Mouse (Mus musculus): Measurements from ENCODE around the gene Slc39a5.

Gene Slc39a5

GRCm38 (mm10) chr10:128401056-128401455 lies at the start of gene Slc39a5:
Slc39a5 (minus strand) TSS chr10:128401229.
- DNase-seq, result no peak

DNA sequence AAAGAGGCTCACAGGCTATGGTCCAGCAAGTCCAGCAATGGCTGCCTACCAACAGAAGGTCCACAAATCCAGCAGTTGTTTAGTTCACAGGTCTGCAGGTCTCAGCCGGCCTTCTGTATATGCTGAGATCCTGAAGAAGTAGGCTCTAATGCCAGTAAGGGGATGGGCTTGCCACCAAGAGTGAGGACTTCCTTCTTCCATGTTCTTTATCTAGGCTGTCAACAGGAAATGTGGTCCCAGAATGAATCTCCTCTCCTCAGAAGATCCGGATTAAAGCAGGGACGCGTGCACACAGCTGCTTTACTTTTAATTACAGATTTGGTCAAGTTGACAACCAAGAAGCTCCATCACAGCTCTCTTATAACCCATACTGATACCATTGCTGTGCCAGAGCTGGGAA lies 44.4 kb upstream of the Slc39a5 start:
- no peak for DNase-seq

GRCm38 (mm10) chr10:128444354-128444753 lies 43.3 kb upstream of the Slc39a5 start:
- DNase-seq, result no peak

GRCm38 (mm10) chr10:128442718-128443117 lies 41.7 kb upstream of the Slc39a5 start:
- DNase-seq, result no peak

DNA sequence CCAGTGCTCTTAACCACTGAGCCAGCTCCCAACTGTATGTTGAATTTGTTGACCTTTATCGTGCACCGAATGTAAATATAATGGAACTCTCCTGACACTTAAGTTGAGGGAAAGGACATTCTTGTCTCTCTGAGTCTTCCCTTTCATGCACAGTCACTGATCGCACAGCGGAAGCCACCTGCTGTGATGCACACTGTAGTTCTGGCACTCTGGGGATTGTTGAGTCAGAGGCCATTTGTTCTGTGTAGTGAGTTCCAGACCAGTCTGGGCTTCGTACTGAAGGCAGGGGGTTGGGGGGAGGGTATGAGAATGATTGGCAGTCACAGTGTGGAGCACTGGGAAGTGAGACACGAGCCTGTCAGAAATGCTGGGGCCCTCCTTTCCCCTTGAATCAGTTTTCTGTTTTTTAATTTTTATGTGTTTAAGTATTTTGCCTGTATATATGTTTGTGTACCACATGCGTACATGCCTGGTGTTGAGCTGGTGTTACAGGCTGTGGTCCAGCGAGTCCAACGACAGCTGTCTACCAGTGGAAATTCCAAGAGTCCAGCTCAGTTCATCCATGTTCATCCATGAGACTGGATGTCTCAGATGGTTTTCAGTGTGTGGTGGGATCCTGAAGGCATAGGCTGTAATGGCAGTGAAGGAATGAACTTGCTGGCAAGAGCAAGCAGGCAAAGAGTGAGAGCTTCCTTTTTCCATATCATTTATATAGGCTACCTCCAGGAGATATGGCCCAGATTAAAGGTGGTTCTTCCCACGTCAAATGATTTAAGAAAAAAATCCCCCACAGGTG lies 40.5 kb upstream of the Slc39a5 start:
- DNase-seq, result no peak

- no peak for DNase-seq
Observed at GRCm38 (mm10) chr10:128440407-128440806, 39.4 kb upstream of the Slc39a5 start.

- peak; percentile 64 for DNase-seq
Observed at GRCm38 (mm10) chr10:128438675-128439279, 37.7 kb upstream of the Slc39a5 start.

DNA sequence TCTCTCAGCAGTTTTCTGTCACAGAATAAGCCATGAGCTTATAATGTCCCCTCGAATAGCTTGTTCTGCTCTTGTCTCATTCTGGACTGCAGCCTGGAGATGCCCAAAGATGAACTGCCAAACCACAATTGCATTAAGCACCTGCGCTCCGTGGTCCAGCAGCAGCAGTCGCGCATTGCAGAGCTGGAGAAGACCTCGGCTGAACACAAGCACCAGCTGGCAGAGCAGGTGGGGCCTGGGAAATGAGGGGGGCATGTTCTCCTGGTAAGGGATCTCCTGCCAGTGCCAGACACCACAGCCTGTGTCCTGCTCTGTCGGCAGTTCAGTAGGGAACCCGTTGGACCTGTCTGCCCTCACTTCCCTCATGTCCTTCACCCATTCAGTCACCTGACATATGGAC lies 35.3 kb upstream of the Slc39a5 start:
- no peak for DNase-seq

GRCm38 (mm10) chr10:128435873-128436272 lies 34.8 kb upstream of the Slc39a5 start:
- DNase-seq, result no peak

- DNase-seq, result no peak
Observed at GRCm38 (mm10) chr10:128435186-128435823, 34.3 kb upstream of the Slc39a5 start.

DNA sequence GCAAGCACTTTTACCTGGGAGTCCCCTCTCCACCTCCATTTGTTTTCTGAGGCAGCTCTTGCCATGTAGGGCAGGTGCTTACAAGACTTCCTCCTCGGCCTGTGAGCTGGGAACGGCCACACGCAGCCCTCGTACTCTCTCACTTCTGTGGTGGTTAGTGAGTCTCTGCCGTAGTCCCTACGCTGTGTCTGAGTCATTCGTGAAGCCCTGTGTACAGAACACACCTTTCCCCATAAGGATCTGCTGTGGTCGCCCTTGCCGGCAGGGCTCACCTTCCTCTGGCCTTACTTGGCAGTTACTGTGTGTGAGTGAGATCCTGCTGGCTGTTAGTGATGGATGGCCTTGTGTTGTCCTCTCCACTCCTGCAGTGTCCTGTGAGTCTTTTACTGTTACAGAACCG lies 33.7 kb upstream of the Slc39a5 start:
- DNase-seq, result no peak

DNA sequence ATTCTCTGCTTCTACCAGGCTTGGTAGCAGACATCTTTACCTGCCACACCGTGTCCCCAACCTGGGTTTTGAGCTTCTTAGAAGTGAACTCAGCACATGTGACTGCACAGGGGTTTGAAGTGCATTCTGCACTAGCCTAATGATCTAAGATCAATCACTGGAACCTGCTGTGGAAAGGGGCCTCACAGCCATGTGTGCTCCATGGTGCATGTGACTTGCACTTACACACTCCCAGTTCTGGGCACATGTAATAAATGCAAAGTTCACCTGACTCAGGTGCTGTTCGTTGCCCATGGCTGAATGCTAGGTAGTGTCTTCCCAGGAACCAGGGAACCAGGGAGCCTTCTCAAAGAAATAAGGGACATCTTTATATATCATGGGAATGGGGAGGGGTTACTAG lies 32.4 kb upstream of the Slc39a5 start:
- no peak for DNase-seq

DNA sequence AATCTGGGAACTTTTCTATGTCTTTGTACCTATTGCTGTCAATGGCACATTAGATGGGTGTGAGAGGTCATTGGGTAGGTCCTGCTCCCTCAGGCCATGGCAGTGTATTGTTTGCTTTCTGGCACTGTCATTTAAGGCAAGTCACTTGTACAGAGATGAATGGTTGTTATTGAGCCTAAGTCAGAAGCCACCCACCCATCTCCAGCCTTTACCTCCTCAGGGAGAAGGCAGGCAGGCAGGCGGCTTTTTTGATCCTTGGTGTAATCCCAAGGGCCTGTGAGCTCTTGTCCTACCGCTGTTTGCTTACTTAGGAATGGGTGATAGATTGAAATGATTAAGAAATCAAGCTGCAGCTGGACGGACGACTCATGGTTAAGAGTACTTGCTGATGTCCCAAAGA lies 28.4 kb upstream of the Slc39a5 start:
- no peak for DNase-seq

DNA sequence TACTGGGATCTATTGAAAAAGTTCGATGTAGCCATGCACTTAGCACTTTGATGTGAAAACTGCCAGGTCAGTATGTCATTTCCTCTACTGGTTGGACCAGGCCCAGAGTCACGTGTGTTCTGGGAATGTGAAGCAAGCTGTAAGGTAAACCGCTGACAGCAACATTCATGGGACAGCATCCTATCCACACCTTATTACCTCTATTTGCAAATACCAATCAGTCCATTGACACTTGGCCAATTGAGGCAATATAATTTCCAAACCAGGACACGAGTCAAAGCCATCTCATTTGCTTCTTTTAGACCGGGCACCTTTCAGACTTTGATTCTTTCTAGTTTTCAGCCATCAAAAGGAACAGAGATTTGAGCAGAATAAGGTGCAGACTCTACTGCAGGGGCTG lies 28.0 kb upstream of the Slc39a5 start:
- DNase-seq, result no peak

- DNase-seq, result no peak
Observed at GRCm38 (mm10) chr10:128425260-128425659, 24.2 kb upstream of the Slc39a5 start.

- no peak for DNase-seq
Observed at GRCm38 (mm10) chr10:128424604-128425003, 23.6 kb upstream of the Slc39a5 start.

GRCm38 (mm10) chr10:128422426-128422825 lies 21.4 kb upstream of the Slc39a5 start:
- DNase-seq, result no peak

DNA sequence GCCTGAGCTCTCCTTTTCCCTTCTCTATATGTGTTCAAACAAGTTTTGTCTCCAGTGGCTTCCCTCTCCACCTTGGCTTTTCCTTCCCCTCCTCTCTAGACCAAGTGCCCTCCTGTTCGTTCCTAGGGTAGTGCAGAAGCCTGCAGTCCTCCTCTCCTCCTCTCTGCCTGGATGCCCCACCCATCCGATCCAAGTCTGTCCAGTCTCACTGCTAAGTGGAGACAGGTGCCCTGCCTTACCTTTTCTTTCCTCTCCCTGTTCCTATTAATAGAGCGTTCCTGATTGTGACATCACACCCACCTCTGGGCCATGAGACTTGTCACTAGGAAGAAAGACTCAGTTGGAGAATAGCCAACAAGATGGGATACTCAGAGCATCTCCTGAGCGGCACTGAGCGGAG lies 13.8 kb upstream of the Slc39a5 start:
- no peak for DNase-seq

- no peak for DNase-seq
Observed at GRCm38 (mm10) chr10:128413076-128413475, 12.0 kb upstream of the Slc39a5 start.

DNA sequence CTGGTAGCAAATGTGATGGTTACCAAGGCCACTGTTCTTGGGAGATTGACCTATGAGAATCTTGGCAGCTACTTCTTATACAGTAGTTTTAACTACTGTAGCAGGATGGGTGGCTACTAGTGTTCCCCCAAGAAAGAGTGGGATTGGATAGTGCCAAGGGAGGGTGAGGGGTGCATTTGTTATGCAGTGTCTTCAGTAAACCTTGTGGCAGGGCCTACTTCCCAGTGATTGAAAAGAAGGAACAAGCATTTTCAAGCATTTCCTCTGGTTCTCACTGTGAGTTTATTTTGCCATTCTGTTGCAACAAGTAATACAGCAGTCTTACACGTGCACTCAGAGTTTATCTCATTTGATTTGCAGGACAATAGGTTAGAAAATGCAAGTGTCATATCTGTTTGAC lies 11.5 kb upstream of the Slc39a5 start:
- DNase-seq, result no peak

- DNase-seq, result no peak
Observed at GRCm38 (mm10) chr10:128412055-128412381, 11.0 kb upstream of the Slc39a5 start.

DNA sequence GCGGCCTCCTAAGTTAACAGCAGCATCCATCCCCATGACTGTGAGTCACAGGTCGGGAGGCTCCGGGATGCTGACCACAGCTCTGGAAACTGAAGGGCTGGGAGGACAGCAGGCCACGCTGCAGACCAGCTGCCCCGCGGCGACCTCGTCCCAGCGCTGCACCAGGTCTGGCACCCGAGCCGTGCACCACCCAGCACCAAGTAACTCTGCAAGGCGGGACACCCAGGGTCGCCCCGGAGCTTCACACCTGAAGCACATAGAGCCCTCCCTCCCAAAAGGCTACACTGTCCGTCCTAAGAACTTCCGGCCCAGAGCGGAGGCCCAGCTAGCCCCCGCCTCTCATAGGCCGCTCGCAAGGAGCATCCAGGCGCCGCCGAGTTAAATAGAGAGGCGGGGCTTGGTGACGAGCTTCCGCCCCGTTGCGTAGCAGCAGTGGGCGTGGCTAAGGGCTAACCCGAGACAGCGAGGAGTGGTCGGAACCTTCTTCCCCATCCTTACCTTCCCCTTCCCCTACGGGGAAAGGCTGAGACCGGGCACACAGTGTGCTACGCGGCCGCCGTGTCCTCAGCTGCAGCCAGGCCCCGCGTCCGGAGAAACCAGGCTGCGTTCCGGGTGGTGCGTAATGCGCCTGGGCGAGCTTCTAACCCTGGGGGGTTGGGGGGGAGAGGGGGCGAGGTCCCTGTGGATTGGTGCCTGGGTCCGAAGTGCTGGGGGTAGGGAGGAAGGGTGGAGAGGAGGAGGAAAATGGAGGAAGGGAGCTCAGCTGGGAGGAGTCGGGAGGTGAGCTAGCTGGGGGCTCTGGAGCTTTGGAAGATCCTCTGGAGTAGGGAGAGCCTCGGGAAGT lies 10.4 kb upstream of the Slc39a5 start, which contains the start of the genes Nabp2 and Rnf41:
Gene Nabp2, minus strand, starts transcription at position 282 of the 844 bp plus-strand sequence.
Gene Rnf41, plus strand, starts transcription at position 447 of the 844 bp plus-strand sequence.
- DNase-seq, result peak; percentile 97

DNA sequence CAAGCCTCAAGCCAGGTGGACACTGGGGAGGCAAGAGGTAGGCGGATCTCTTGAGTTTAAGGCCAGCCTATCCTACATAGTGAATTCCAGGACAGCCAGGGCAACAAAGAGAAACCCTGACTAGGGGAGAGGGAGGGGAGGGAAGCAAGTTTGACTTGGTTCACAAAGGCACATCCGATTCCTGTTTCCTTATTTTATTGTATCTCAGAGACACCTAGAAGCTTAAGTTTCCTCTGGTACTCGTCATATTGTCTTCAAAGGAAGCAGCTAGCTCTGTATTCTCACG lies 9.5 kb upstream of the Slc39a5 start:
- no peak for DNase-seq
